Mouse (Mus musculus) B cell, adult 62 days (primary cell): ENCODE measurements around the gene Slc9a5. TPM values are rescaled to one million over a fixed set of nuclear protein-coding genes. Genes with fewer than 3 reads are reported as not detected.

Source experiments
- total RNA-seq: library from RNA; stranded (reverse); gene quantifications from 4 replicates; pipeline ENCODE4 v1.2.4, GENCODE M21; 2023

Slc9a5 gene
- total RNA-seq = 1.5 to 2.0 TPM (median 1.8 TPM) in 4 replicates

GRCm38 (mm10) chr8:105348450-105349095 lies at the start of gene Slc9a5:
Gene Slc9a5 (plus strand): TSS chr8:105348843.

GRCm38 (mm10) chr8:105305211-105306145 lies 43.2 kb upstream of the Slc9a5 start, which contains the start of gene Elmo3:
Gene Elmo3 (plus strand): TSS chr8:105305601.

GRCm38 (mm10) chr8:105326141-105326672 lies 22.4 kb upstream of the Slc9a5 start, which contains the start of the genes Lrrc29 and Tmem208:
Gene Lrrc29 (minus strand): TSS chr8:105326278.
Gene Tmem208 (plus strand): TSS chr8:105326354.

GRCm38 (mm10) chr8:105347428-105348221 lies 1.0 kb upstream of the Slc9a5 start, which contains the start of gene Fhod1:
Gene Fhod1 (minus strand): TSS chr8:105347953.

GRCm38 (mm10) chr8:105373032-105373431 lies 24.4 kb downstream of the Slc9a5 start, which contains the start of gene Plekhg4:
Gene Plekhg4 (plus strand): TSS chr8:105373274.

GRCm38 (mm10) chr8:105413391-105413790 lies 64.7 kb downstream of the Slc9a5 start, which contains the start of the genes Kctd19 and Lrrc36:
Gene Kctd19 (minus strand): TSS chr8:105413502.
Gene Lrrc36 (plus strand): TSS chr8:105413571.

Other genes starting within 250 kb of the Slc9a5 start
- gene Ces4a, start 217.0 kb upstream of the Slc9a5 start, total RNA-seq = not detected in 4 replicates
- 87.1 to 101 TPM (median 95.3 TPM) in 4 replicates for gene Cbfb, start 178.2 kb upstream of the Slc9a5 start, total RNA-seq
- 21.4 to 26.3 TPM (median 23.4 TPM) in 4 replicates for gene D230025D16Rik, start 123.7 kb upstream of the Slc9a5 start, total RNA-seq
- gene B3gnt9, start 93.7 kb upstream of the Slc9a5 start, total RNA-seq = 0.32 to 1.0 TPM (median 0.69 TPM) in 4 replicates
- gene Tradd, start 84.2 kb upstream of the Slc9a5 start, total RNA-seq = 18.1 to 24.4 TPM (median 22.1 TPM) in 4 replicates
- 6.0 to 8.5 TPM (median 7.7 TPM) in 4 replicates for gene Fbxl8, start 84.2 kb upstream of the Slc9a5 start, total RNA-seq
- 0.33 to 1.2 TPM (median 0.77 TPM) in 4 replicates for gene Hsf4, start 79.0 kb upstream of the Slc9a5 start, total RNA-seq
- not detected in 4 replicates for gene Nol3, start 72.7 kb upstream of the Slc9a5 start, total RNA-seq
- gene 4931428F04Rik, start 59.0 kb upstream of the Slc9a5 start, total RNA-seq = 5.1 to 7.3 TPM (median 6.5 TPM) in 4 replicates
- gene Exoc3l, start 52.7 kb upstream of the Slc9a5 start, total RNA-seq = 0.79 to 2.5 TPM (median 1.5 TPM) in 4 replicates
- gene E2f4, start 51.2 kb upstream of the Slc9a5 start, total RNA-seq = 87.8 to 93.0 TPM (median 91.1 TPM) in 4 replicates
- gene Elmo3, start 43.2 kb upstream of the Slc9a5 start, total RNA-seq = 3.2 to 5.9 TPM (median 4.1 TPM) in 4 replicates
- 6.0 to 7.9 TPM (median 7.3 TPM) in 4 replicates for gene Lrrc29, start 22.6 kb upstream of the Slc9a5 start, total RNA-seq
- gene Tmem208, start 22.5 kb upstream of the Slc9a5 start, total RNA-seq = 24.2 to 30.2 TPM (median 26.9 TPM) in 4 replicates
- 31.0 to 37.3 TPM (median 34.9 TPM) in 4 replicates for gene Fhod1, start 890 bp upstream of the Slc9a5 start, total RNA-seq
- gene Plekhg4, start 24.4 kb downstream of the Slc9a5 start, total RNA-seq = not detected in 4 replicates
- not detected in 4 replicates for gene Kctd19, start 64.7 kb downstream of the Slc9a5 start, total RNA-seq
- gene Lrrc36, start 64.7 kb downstream of the Slc9a5 start, total RNA-seq = not detected in 4 replicates
- gene Tppp3, start 122.7 kb downstream of the Slc9a5 start, total RNA-seq = 0.48 to 1.0 TPM (median 0.79 TPM) in 3 of 4 replicates, not detected in the other
- 2.7 to 5.8 TPM (median 3.9 TPM) in 4 replicates for gene Zdhhc1, start 148.1 kb downstream of the Slc9a5 start, total RNA-seq
- 0.32 TPM in 1 of 4 replicates, not detected in the others for gene Hsd11b2, start 169.9 kb downstream of the Slc9a5 start, total RNA-seq
- 111 to 118 TPM (median 113 TPM) in 4 replicates for gene Atp6v0d1, start 217.2 kb downstream of the Slc9a5 start, total RNA-seq